Mouse (Mus musculus) brain, embryonic 14.5 days (tissue): ENCODE results near the gene Rad54l. TPM values are rescaled to one million over a fixed set of nuclear protein-coding genes. Genes with fewer than 3 reads are reported as not detected.

Source experiments
- DNase-seq: peaks from one replicate; pipeline ENCODE4 v3.0.0-alpha.2; 2011; ENCODE audit warnings: low read depth
- CTCF ChIP-seq: fragments of 200-500 bp; IDR thresholded peaks from 2 replicates; pipeline ENCODE4 v1.5.1; 2012; ENCODE audit warnings: inconsistent platforms, mild to moderate bottlenecking, moderate library complexity, borderline replicate concordance; ENCODE audit not compliant: insufficient read depth, insufficient read length; ENCODE audit errors: extremely low read depth
- POLR2A ChIP-seq: fragments of 200-500 bp; IDR thresholded peaks from 2 replicates; pipeline ENCODE4 v1.6.1; 2012; ENCODE audit warnings: mild to moderate bottlenecking, inconsistent platforms, borderline replicate concordance; ENCODE audit not compliant: poor library complexity, insufficient read depth, insufficient read length, severe bottlenecking; ENCODE audit errors: extremely low read depth
- polyA plus RNA-seq: library from polyadenylated mRNA; depleted of rRNA; stranded (reverse); fragments of >200 nt; gene quantifications from 2 replicates; pipeline ENCODE4 v1.2.3, GENCODE M21; 2012; rRNA removed

The Rad54l gene
- polyA plus RNA-seq = 8.1 and 13.1 TPM in 2 replicates

DNA sequence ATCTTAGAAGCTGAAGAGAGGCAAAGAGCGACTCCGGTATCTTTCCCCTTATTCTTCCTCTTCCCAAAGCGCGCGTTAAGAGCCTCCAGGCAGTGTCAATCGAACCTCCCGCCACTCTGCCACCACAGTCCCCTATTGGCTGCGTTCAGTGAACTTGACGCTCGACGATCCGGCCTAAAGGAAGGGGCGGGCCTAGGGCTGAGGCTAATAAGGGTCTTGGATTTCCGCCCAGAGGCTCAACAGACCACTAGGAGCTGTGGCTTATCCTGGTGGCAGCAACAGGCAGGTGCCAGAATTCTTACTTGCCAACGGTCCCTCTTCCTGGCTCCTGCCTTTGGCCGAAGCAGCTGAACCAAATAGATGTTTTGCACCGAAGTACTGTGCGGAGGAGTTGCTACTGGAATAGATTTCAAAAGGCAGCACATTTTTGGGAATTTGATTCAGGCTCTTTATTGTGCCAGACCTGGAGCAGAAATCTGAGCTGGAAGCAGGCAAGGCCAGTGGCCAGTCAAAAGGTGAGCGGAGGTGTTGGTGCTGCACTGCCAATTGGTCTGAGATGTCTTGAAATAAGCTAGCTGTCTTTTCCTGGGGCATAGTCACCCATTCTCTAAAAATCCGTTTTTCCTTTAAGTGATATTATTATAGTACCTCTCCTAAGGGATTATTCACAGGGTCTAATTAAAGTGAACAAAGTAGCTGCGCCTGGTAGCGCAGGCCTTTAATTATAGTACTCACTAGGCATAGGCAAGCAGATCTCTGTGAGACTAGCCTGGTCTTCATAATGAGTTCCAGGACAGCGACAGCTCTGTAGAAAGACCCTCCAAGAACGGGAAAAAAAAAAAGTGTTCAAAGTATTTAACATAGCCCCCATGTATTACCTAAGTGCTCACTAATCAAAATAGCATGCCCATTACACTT is at the start of gene Rad54l, which contains the start of gene Pomgnt1:
Gene Rad54l, minus strand, starts transcription at position 89 of the 918 bp plus-strand sequence.
Gene Pomgnt1, plus strand, starts transcription at position 239 of the 918 bp plus-strand sequence.
- DNase-seq = peak; percentile 99
- TF ChIP-seq CTCF = peak; percentile 56; the same call in 1 of the 2 replicates
- peak; percentile 25; the same call in 1 of the 2 replicates for TF ChIP-seq POLR2A

DNA sequence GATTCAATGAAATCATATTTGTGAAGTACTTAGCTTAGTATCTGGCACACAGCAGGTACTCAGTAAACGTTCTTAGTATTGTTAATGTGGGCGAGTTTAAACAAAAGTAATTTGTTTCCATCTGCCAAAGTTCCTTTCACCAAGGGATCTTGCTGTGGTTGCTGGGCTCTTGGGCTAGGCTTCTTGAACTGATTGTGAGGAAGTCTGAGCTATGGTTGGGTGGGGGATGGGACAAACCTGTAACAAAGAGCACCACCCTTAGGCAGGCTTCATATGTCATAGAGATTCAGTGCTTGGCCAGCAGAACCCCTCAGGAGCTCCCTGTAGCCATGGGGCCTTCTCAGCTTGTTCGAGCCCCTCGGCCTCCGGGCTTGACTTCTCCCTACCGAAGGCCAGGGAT is 49.6 kb upstream of the Rad54l start, which contains the start of the genes 1700042G07Rik and Gm49337:
Gene 1700042G07Rik, plus strand, starts transcription at position 301 of the 400 bp plus-strand sequence.
Gene Gm49337, plus strand, starts transcription at position 313 of the 400 bp plus-strand sequence.
- DNase-seq = no peak

DNA sequence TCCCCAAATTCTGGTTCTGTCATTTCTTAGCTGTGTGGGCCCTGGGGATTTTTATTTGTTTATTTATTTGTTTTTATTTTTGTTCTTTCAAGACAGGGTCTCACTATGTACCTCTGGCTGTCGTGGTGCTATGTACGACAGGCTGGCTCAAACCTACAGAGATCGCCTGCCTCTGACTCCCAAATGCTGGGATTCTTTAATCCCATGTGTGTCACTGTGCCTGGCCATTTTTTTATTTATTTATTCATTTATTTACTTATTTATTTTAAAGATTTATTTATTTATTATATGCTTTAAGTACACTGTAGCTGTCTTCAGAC is 45.8 kb upstream of the Rad54l start:
- TF ChIP-seq CTCF = no peak
- no peak for TF ChIP-seq POLR2A
- DNase-seq = no peak

More for the DNA sequence above, 49.6 kb upstream of the Rad54l start, which contains the start of the genes 1700042G07Rik and Gm49337:
- no peak for TF ChIP-seq CTCF
- TF ChIP-seq POLR2A = no peak

DNA sequence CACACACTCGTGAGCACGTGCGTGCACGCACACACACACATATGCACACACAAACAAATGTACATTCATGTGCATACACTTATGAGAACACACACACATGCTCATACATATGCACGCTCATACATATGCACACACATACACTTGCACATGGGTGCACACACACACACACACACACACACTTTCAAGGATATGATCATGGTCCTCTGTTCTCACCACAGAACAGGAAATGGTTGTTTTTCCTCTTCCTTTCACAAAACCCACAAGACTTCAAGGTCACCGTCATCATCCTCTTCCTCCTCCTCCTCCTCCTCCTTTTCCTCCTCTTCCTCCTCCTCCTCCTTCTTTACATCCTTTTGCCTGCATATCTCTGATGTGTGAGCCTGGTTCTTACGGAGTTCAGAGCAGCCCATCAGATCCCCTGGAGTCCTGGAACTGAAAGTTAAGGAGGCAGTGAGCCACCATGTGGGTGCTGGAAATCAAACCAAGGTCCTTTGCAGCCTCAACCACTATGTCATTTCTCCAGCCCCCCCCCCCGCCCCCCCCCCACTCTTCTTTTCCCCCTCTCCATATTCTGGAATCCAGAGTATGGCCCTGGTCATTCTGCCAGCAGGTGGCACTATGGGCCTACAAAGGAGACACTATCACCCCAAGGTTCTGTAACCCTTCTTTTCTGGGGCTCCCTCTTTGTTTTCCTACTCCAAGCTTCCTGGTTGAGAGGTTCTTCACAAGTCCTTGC is 45.3 kb upstream of the Rad54l start:
- peak; percentile 72 for DNase-seq
- no peak for TF ChIP-seq POLR2A
- TF ChIP-seq CTCF = peak; percentile 73; the same call in 1 of the 2 replicates

DNA sequence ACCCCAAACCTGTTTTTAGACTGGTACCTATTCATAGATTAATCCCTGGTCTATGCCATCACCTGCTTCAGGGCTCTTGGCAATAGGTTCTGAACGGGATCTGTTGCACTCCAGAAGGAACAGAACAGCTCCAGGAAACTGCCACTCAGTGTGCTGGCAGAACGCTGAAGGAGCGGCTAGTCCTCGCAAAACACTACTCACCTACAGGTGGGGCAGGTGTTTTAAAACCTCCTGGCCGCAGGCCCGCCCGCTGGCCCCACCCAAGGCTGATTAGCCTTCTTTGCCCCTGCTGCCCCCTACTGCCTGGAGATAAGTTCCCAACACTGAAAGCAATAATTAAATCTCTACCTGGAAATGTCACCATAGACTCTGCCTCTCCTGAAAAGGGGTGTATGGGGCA is 43.9 kb upstream of the Rad54l start, which contains the start of gene Tspan1:
Gene Tspan1, minus strand, starts transcription at position 198 of the 400 bp plus-strand sequence.
- TF ChIP-seq POLR2A (no peak), CTCF (no peak)
- DNase-seq = no peak

DNA sequence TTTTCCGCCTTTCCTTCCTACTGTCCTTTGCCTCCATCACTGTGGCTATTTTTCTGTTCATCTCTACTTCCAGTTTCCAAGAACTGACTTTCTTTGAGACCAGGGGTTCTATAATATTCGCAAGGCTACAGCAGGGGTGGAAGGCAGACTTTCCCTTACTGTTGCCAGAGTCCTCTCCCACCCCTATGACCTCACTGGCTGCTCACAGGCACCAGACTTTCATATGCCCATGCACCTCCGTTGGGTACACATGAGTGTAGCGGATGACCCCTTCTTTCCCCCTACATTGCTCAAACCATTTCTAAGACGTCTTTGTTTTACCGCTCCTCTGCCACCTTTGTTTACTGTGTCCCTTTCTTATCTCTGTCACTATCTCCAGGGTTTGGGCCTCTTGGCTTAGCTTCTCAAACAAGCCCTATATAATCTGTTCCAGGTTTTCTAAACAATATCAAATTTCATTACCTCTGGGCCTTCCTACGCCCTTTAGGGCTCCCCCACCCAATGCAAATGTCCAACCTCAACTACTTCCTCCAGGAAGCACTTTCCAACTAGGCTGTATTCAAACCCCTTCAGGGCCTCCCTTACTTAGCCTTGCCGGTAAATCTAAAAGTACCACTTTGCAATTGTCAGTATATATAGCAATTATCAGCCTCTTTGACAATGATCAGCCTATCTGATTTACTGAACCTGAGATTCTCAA is 42.4 kb upstream of the Rad54l start:
- TF ChIP-seq CTCF = no peak
- no peak for TF ChIP-seq POLR2A
- DNase-seq = no peak

DNA sequence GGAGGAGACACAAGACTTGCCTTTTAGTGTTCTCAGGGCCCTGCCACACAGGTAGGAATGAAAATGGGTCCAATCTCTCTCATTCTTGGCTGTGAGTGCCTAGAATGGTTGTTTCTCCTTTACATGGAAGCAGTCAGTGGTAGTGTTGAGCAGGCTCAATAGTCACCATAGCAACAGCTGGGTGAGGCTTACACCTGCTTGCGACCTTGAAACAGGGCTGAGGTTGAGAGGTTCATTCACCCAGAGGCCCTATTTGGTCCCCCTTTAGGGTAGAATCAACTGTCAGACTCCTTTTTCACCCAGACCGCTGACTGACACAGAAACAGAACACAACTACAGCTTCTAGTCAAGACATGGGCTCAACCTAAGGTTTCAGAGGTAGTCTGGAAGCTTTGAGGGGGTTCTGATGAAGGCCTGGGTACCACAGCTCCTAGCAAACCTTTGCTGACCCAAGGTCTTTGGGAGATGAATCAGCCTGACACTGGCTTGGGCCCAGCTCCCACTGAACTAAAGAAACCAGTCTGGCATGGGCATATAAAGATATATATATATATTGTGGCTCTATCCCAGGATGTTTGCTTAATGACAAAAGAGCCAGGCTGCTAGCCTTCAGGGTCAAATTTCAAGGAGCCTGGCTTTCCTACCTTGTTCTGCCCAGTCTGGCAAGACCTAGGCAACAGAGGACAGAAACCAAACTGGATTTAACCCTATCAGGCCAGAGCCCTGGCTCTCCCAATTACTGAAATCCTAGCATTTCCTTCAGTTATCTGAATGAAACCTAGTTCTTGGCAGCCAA is 41.5 kb upstream of the Rad54l start:
- no peak for DNase-seq
- TF ChIP-seq POLR2A (no peak), CTCF (no peak)

DNA sequence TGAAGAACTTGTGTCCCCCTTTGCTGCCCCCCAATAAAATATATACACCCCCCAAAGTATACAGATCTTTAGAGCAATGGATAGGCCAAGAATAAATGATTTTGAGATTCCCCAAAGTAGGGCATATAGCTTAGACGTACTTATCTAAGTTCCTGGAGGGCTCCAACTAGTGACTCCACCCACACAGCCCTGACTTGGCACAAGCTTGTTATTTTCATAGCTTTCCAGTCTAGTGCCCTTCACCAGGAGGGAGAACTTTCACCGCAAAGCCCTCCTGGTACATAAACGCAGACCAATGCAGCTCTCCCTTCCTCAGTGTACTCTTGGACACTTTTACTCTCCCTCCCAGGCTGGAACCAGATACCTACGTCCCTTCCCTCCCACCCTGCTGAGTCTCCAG is 38.7 kb upstream of the Rad54l start:
- TF ChIP-seq POLR2A = no peak
- no peak for TF ChIP-seq CTCF
- DNase-seq = no peak

DNA sequence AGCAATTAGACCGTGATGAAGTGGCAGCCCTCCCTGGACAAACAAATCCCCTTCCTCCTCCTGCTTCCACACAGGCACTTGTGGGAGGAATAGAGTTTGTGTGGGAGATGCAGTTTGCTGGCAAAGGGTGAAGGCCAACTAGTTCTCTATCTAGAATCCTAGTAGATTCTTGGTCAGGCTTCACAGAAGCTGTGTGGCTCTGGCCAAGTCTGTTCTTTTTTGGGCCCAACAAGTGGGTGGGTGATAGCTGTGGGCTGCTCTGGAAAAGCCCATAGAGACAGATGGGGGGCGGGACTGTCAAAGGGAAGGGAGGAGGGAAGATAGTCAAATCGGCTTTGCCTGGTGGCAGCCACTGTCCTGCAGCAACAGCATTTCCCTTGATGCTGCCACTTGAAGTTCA is 37.3 kb upstream of the Rad54l start:
- TF ChIP-seq CTCF (no peak), POLR2A (no peak)
- DNase-seq = no peak

DNA sequence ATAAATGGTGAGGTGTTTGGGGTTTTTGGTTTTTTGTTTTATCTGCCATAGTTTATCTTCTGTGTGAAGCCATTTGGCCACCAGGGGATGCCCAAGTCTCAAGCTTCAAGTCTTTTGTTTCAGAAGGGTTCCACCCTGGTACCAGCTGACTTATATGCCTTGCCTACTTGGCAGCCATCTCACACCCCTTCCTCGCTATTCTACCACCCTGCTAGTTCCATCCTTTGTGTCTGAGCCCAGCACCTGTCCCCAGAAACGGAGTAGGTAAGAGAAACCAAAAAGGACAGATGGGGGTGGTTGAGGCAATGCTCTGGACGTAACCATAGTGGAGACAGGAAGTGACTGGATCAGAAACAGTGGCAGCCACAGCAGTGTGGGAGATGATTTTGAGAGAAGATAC is 36.4 kb upstream of the Rad54l start:
- peak; percentile 54; the same call in 1 of the 2 replicates for TF ChIP-seq CTCF
- TF ChIP-seq POLR2A = no peak
- peak; percentile 78 for DNase-seq
